In the genomic region with DNA sequence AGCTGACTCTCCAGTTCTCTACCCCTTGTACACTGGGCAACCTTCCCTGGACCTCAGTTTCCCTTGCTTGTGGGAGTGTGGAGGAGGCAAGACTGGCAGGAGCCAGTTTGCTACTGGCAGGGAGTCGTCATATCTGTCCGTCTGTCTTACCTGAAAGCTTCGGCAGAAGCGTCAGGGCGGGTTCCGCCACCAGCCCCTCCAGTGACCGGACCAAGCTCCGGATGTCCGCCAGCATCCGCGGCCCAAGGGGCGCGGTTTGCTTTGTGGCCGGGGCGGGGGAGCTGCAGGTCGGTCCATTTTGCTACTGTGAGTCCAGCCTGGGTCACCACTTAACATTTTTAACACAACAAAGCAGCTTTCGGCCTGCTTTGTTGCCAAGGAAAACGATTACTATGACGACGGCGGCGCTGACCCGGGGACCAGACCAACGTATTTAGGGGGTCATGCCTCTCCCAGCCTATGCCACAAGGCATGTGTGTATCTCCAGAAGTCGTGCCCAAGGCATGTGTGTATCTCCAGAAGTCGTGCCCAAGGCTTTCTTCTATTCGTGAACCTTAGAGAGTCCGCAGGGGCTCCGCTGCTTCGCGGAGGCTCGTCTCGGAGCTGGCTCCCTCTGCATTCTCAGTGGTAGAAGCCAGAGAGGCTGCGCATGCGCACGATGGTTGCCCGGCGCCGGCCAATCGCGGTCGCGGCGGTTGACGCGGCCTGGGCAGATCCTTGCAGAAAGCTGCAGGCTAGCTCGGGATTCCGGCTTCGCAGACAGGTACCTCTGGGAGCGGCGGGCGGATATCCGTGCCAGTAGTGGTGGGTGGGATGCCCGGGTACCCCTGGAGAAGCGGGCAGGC, we compare ENCODE assay signal across 8 mouse cellular contexts. TPM values are rescaled to one million over a fixed set of nuclear protein-coding genes. Genes with fewer than 3 reads are reported as not detected.
DNase-seq lines count a peak whose midpoint lies in the region; ATAC-seq lines count a peak whose summit lies in the region.

A gene (minus strand): TSS at position 426 of the 845 bp plus-strand sequence.
A gene (plus strand): TSS at position 669 of the 845 bp plus-strand sequence.

- peak within 1 kb of the TSS; percentile 76 for H3K9ac ChIP-seq in intestine, embryonic 14.5 days (ENCODE audit: low read length)

- H3K27ac ChIP-seq in intestine, embryonic 14.5 days (ENCODE audit: low read depth) = peak within 1 kb of the TSS; percentile 91

- H3K4me3 ChIP-seq in intestine, embryonic 14.5 days (ENCODE audit: low read depth, low read length) = peak within 1 kb of the TSS; percentile 69

- peak; percentile 92 for DNase-seq in adipocyte (ENCODE audit: low spot score)
- peak; percentile 97 for DNase-seq in embryo, embryonic 10 days (ENCODE audit: low spot score)
- DNase-seq in gastrocnemius, postnatal 14 days = peak; percentile 95
- peak; percentile 99 for DNase-seq in intestine, embryonic 14.5 days (ENCODE audit: low spot score)
- peak; percentile 96 to 98 for DNase-seq in left cerebral cortex, postnatal 14 days (ENCODE audit: low spot score in 2 of 2)
- DNase-seq in mesoderm, embryonic 11.5 days (ENCODE audit: low read depth, low spot score) = peak; percentile 95
- DNase-seq in right cerebral cortex, postnatal 36 days (ENCODE audit: low spot score in 2 of 2) = peak; percentile 90 to 94
- peak; percentile 95 for DNase-seq in yolk sac, embryonic 10.5 days (ENCODE audit: low spot score)

- H3K36me3 ChIP-seq in intestine, embryonic 14.5 days (ENCODE audit: control insufficient read depth, insufficient read depth, low read length) = no peaks in the 10 kb centered on the region

- WGBS in intestine, embryonic 14.5 days = under 1% methylated on average over 55 of the region's 55 CpGs

- peak; percentile 88 for ATAC-seq in intestine, embryonic 14.5 days (replicated peaks; ENCODE audit: low FRiP score, low TSS enrichment, low read depth)

- H3K9me3 ChIP-seq in intestine, embryonic 14.5 days (ENCODE audit: control insufficient read depth, low read length) = peaks cover 4% of the 10 kb centered on the region; the same call in 1 of the 2 replicates

- peak within 1 kb of the TSS; percentile 70 for H3K4me2 ChIP-seq in intestine, embryonic 14.5 days (ENCODE audit: low read length)

- no peaks in the 10 kb centered on the region for H3K27me3 ChIP-seq in intestine, embryonic 14.5 days (replicated peaks; ENCODE audit: control insufficient read depth, insufficient read depth, low read length)

- peaks cover 4% of the 10 kb centered on the region for H3K4me1 ChIP-seq in intestine, embryonic 14.5 days (replicated peaks; ENCODE audit: control insufficient read depth, insufficient read depth, low read length)

- intact Hi-C loops in gastrocnemius, postnatal 14 days (cut with DNase I; ENCODE audit: low total_unique reads) = no loop called here
- intact Hi-C loops in left cerebral cortex, postnatal 14 days (cut with DNase I) = no loop called here

RNA-seq across cellular contexts. Expression of the first gene that starts in this region (rescaled TPM):
- total RNA-seq in gastrocnemius, postnatal 14 days (2021) = 1 to 10 TPM in 1 of 2 experiments, under 1 TPM in 1; 0.53 to 1.4 TPM
- polyA plus RNA-seq in intestine, embryonic 14.5 days (2014; fragmentation: Nextera tagmentation; extraction: Ambion mirVana) = 1.3 and 1.9 TPM in 2 replicates
- 10 to 100 TPM in 1 of 2 experiments, 1 to 10 TPM in 1; 7.0 to 12.4 TPM for total RNA-seq in left cerebral cortex, postnatal 14 days (2021)

RNA-seq across cellular contexts. Expression of the second gene that starts in this region (rescaled TPM):
- total RNA-seq in gastrocnemius, postnatal 14 days (2021) = 10 to 100 TPM; 17.2 to 18.0 TPM
- 36.0 and 39.3 TPM in 2 replicates for polyA plus RNA-seq in intestine, embryonic 14.5 days (2014; fragmentation: Nextera tagmentation; extraction: Ambion mirVana)
- 10 to 100 TPM; 65.3 to 69.2 TPM for total RNA-seq in left cerebral cortex, postnatal 14 days (2021)

Comparison
In these comparisons a context has a peak if more than half of its experiments do, and no peak if none do; other contexts are left out.
1. Peak in every context shown above with its lines: DNase-seq, ATAC-seq, H3K4me3 ChIP-seq and H3K27ac ChIP-seq.